Mouse (Mus musculus) brain, embryonic 14.5 days (tissue): ENCODE results near the gene Gm10912. TPM values are rescaled to one million over a fixed set of nuclear protein-coding genes. Genes with fewer than 3 reads are reported as not detected.
"Not testable (repeated sequence)": the region's sequence is repeated elsewhere in the genome, so short reads cannot be mapped to it uniquely, and the experiment has no call there.

Source experiments
- DNase-seq: peaks from one replicate; pipeline ENCODE4 v3.0.0-alpha.2; 2011; ENCODE audit warnings: low read depth
- CTCF ChIP-seq: fragments of 200-500 bp; IDR thresholded peaks from 2 replicates; pipeline ENCODE4 v1.5.1; 2012; ENCODE audit warnings: inconsistent platforms, mild to moderate bottlenecking, moderate library complexity, borderline replicate concordance; ENCODE audit not compliant: insufficient read depth, insufficient read length; ENCODE audit errors: extremely low read depth
- POLR2A ChIP-seq: fragments of 200-500 bp; IDR thresholded peaks from 2 replicates; pipeline ENCODE4 v1.6.1; 2012; ENCODE audit warnings: mild to moderate bottlenecking, inconsistent platforms, borderline replicate concordance; ENCODE audit not compliant: poor library complexity, insufficient read depth, insufficient read length, severe bottlenecking; ENCODE audit errors: extremely low read depth
- polyA plus RNA-seq: library from polyadenylated mRNA; depleted of rRNA; stranded (reverse); fragments of >200 nt; gene quantifications from 2 replicates; pipeline ENCODE4 v1.2.3, GENCODE M21; 2012; rRNA removed

Gene Gm10912
- polyA plus RNA-seq, 1 experiment, result 0.19 TPM

GRCm38 (mm10) chr2:104099946-104100345 lies 34.3 kb downstream of the Gm10912 start:
- no peak for DNase-seq
- TF ChIP-seq CTCF (no peak), POLR2A (no peak)

- no peak for TF ChIP-seq POLR2A
- no peak for TF ChIP-seq CTCF
- no peak for DNase-seq
Observed at GRCm38 (mm10) chr2:104104800-104105199, 39.2 kb downstream of the Gm10912 start.

GRCm38 (mm10) chr2:104109021-104109420 lies 43.4 kb downstream of the Gm10912 start:
- DNase-seq, result not testable (repeated sequence)

- DNase-seq, result no peak
- TF ChIP-seq POLR2A, result no peak
- no peak for TF ChIP-seq CTCF
Observed at GRCm38 (mm10) chr2:104109528-104109927, 43.9 kb downstream of the Gm10912 start.

- TF ChIP-seq CTCF, result no peak
- no peak for TF ChIP-seq POLR2A
- no peak for DNase-seq
Observed at GRCm38 (mm10) chr2:104110031-104110430, 44.4 kb downstream of the Gm10912 start.

- DNase-seq, result not testable (repeated sequence)
Observed at GRCm38 (mm10) chr2:104111170-104111797, 45.7 kb downstream of the Gm10912 start.

GRCm38 (mm10) chr2:104113563-104113962 lies 47.9 kb downstream of the Gm10912 start:
- DNase-seq, result not testable (repeated sequence)

GRCm38 (mm10) chr2:104114898-104115297 lies 49.3 kb downstream of the Gm10912 start:
- no peak for DNase-seq
- TF ChIP-seq CTCF (no peak), POLR2A (no peak)

Other genes starting within 250 kb of the Gm10912 start
- 35.6 and 38.3 TPM in 2 replicates for gene Lmo2, start 107.8 kb upstream of the Gm10912 start, polyA plus RNA-seq
- 45.4 and 48.2 TPM in 2 replicates for gene Fbxo3, start 38.1 kb upstream of the Gm10912 start, polyA plus RNA-seq
- 0.08 TPM in 1 of 2 replicates, not detected in the other for gene 4931422A03Rik, start 37.5 kb upstream of the Gm10912 start, polyA plus RNA-seq
- not detected in 2 replicates for gene Gm10799, start 2.7 kb downstream of the Gm10912 start, polyA plus RNA-seq
- 1.4 and 2.0 TPM in 2 replicates for gene Cd59b, start 4.0 kb downstream of the Gm10912 start, polyA plus RNA-seq
- gene Cd59a, start 30.0 kb downstream of the Gm10912 start, polyA plus RNA-seq, result 7.3 and 10.4 TPM in 2 replicates
- gene A930018P22Rik, start 56.9 kb downstream of the Gm10912 start, polyA plus RNA-seq, result not detected in 2 replicates